Mouse (Mus musculus) megakaryocyte, embryonic 14.5 days (primary cell): ENCODE results near the gene Tatdn2. TPM values are rescaled to one million over a fixed set of nuclear protein-coding genes. Genes with fewer than 3 reads are reported as not detected.

Source experiments
- H3K27me3 ChIP-seq: replicated peaks from 2 replicates; pipeline ENCODE3; 2012; ENCODE audit warnings: inconsistent platforms
- H3K36me3 ChIP-seq: replicated peaks from 2 replicates; pipeline ENCODE3; 2012; ENCODE audit warnings: low read length, inconsistent platforms, mixed read lengths
- H3K4me1 ChIP-seq: 2 replicates; pipeline ENCODE4 v1.6.1; 2012; ENCODE audit warnings: inconsistent platforms
- H3K4me3 ChIP-seq: replicated peaks from 2 replicates; pipeline ENCODE3; 2012; ENCODE audit warnings: moderate library complexity, mild to moderate bottlenecking, inconsistent platforms
- H3K9me3 ChIP-seq: 2 replicates; pipeline ENCODE4 v1.6.1; 2012; ENCODE audit warnings: inconsistent platforms
- FLI1 ChIP-seq: IDR thresholded peaks from 2 replicates; pipeline ENCODE4 v1.6.1; 2012; ENCODE audit warnings: low read length, inconsistent platforms, mixed read lengths
- GATA1 ChIP-seq: IDR thresholded peaks from 3 replicates; pipeline ENCODE4 v1.6.1; 2012; ENCODE audit warnings: mixed read lengths, low read length, inconsistent platforms, borderline replicate concordance
- polyA plus RNA-seq: library from polyadenylated mRNA; stranded (reverse); fragments of >175 nt; gene quantifications from 2 replicates; pipeline ENCODE4 v1.2.3, GENCODE M21; 2012; ENCODE audit warnings: low replicate concordance; ENCODE audit not compliant: insufficient read depth

The Tatdn2 gene
- polyA plus RNA-seq, 1 experiment, result 10.1 TPM

- no peak for TF ChIP-seq GATA1
- TF ChIP-seq FLI1, result no peak
- no peaks in the 10 kb centered on the region for H3K9me3 ChIP-seq
These were observed 44.6 kb downstream of the Tatdn2 start for GRCm38 (mm10) chr6:113741425-113741824.

GRCm38 (mm10) chr6:113742321-113742720 lies 45.5 kb downstream of the Tatdn2 start:
- Histone ChIP-seq H3K4me1 (peaks cover 36% of the 10 kb centered on the region), H3K36me3 (peaks cover 18% of the 10 kb centered on the region)

More at GRCm38 (mm10) chr6:113741425-113741824, 44.6 kb downstream of the Tatdn2 start:
- Histone ChIP-seq H3K36me3 (peaks cover 26% of the 10 kb centered on the region), H3K4me3 (no peak overlapping the region), H3K4me1 (peaks cover 43% of the 10 kb centered on the region), H3K27me3 (peaks cover 21% of the 10 kb centered on the region)

DNA sequence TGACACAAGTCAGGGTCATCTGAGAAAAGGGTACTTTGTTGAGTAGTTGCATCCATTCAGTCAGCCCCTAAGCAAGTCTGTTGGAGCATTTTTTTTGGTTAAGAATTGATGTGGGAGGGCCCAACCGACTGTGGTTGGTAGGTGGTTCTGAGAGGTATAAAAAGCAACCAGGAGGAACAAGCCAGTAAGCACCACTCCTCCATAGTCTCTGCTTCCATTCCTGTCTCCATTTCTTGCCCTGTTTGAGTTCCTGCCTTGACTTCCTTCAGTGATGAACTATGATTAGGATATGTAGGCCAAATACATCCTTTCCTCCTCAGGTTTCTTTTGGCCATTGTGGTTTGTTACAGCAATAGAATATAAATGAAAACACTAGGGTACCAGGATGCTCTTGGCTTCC lies 46.3 kb downstream of the Tatdn2 start:
- Histone ChIP-seq H3K9me3 (no peaks in the 10 kb centered on the region), H3K27me3 (peaks cover 30% of the 10 kb centered on the region), H3K36me3 (peaks cover 10% of the 10 kb centered on the region), H3K4me3 (no peak overlapping the region), H3K4me1 (peaks cover 28% of the 10 kb centered on the region)
- TF ChIP-seq FLI1 (no peak), GATA1 (no peak)

More at GRCm38 (mm10) chr6:113742321-113742720, 45.5 kb downstream of the Tatdn2 start:
- no peak for TF ChIP-seq GATA1
- TF ChIP-seq FLI1, result no peak
- peaks cover 26% of the 10 kb centered on the region for H3K27me3 ChIP-seq
- H3K4me3 ChIP-seq, result no peak overlapping the region
- H3K9me3 ChIP-seq, result no peaks in the 10 kb centered on the region

DNA sequence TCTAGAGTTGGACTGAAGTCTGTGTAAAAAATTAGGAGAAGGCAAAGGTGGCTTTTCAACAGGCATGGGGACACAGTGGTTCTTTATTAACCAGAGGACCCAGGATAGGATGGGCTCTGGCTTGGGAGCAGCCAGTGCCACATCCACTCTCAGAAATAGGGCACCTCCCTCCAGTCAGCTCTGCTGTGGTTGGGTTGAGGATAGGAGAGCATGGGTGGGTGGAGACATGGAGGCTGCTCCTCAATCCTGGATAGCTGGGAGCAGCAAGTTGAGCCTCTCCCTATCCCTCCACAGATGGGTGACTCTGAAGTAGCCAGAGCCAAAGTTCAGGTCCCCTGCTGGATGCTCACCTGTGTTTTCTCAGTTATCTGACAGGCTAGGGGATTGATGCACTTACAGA lies 48.3 kb downstream of the Tatdn2 start:
- H3K9me3 ChIP-seq, result no peaks in the 10 kb centered on the region
- no peaks in the 10 kb centered on the region for H3K36me3 ChIP-seq
- H3K27me3 ChIP-seq, result peaks cover 50% of the 10 kb centered on the region
- no peak overlapping the region for H3K4me3 ChIP-seq
- TF ChIP-seq GATA1, result no peak
- no peak for TF ChIP-seq FLI1
- H3K4me1 ChIP-seq, result peaks cover 25% of the 10 kb centered on the region

DNA sequence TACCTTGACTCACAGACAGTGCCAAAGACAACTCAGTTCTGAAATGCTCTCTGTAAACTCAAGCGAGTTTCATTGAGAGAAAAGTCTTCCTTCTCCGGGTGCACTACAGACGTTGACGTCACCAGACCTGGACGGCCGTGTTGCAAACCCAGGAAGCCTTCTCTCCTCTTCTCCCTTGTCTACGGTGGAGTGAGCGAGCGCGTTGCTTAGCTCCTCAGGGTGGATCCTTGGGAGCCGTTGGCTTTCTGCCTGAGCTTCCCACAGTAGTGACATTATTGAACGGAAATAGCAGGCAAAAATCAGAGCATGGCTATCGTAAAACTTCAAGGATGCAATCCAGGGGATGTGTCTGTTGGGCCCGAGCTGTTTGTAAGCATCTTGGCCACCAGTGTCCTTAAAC lies 50.4 kb downstream of the Tatdn2 start:
- TF ChIP-seq GATA1, result no peak
- TF ChIP-seq FLI1, result no peak
- H3K36me3 ChIP-seq, result no peaks in the 10 kb centered on the region

GRCm38 (mm10) chr6:113748351-113748750 lies 51.5 kb downstream of the Tatdn2 start:
- H3K4me1 ChIP-seq, result peaks cover 31% of the 10 kb centered on the region
- peaks cover 76% of the 10 kb centered on the region for H3K27me3 ChIP-seq
- H3K4me3 ChIP-seq, result no peak overlapping the region
- TF ChIP-seq FLI1, result no peak
- H3K9me3 ChIP-seq, result no peaks in the 10 kb centered on the region
- H3K36me3 ChIP-seq, result no peaks in the 10 kb centered on the region

More for the DNA sequence above, 50.4 kb downstream of the Tatdn2 start:
- Histone ChIP-seq H3K4me3 (no peak overlapping the region), H3K27me3 (peaks cover 66% of the 10 kb centered on the region), H3K4me1 (peaks cover 29% of the 10 kb centered on the region), H3K9me3 (no peaks in the 10 kb centered on the region)

- Histone ChIP-seq H3K9me3 (no peaks in the 10 kb centered on the region), H3K4me3 (peak overlapping the region; percentile 33), H3K27me3 (peaks cover 81% of the 10 kb centered on the region), H3K4me1 (peaks cover 31% of the 10 kb centered on the region), H3K36me3 (no peaks in the 10 kb centered on the region)
- no peak for TF ChIP-seq FLI1
- TF ChIP-seq GATA1, result no peak
These were observed 52.4 kb downstream of the Tatdn2 start for GRCm38 (mm10) chr6:113749119-113749685.

Other genes with a start within 250 kb of the Tatdn2 start
- 1.0 TPM in 1 of 2 replicates, not detected in the other for gene Il17re, start 238.6 kb upstream of the Tatdn2 start, polyA plus RNA-seq
- 0.25 TPM in 1 of 2 replicates, not detected in the other for gene Il17rc, start 225.6 kb upstream of the Tatdn2 start, polyA plus RNA-seq
- 157 and 220 TPM in 2 replicates for gene Creld1, start 213.8 kb upstream of the Tatdn2 start, polyA plus RNA-seq
- 0.57 TPM in 1 of 2 replicates, not detected in the other for gene Prrt3, start 195.1 kb upstream of the Tatdn2 start, polyA plus RNA-seq
- 28.9 and 48.3 TPM in 2 replicates for gene Emc3, start 165.4 kb upstream of the Tatdn2 start, polyA plus RNA-seq
- 0.08 and 6.4 TPM in 2 replicates for gene Fancd2, start 165.4 kb upstream of the Tatdn2 start, polyA plus RNA-seq
- gene Fancd2os, start 96.3 kb upstream of the Tatdn2 start, polyA plus RNA-seq, result not detected in 2 replicates
- gene Brk1, start 92.3 kb upstream of the Tatdn2 start, polyA plus RNA-seq, result 5.0 and 27.4 TPM in 2 replicates
- gene Vhl, start 73.1 kb upstream of the Tatdn2 start, polyA plus RNA-seq, result 2.8 and 7.5 TPM in 2 replicates
- gene Irak2, start 58.6 kb upstream of the Tatdn2 start, polyA plus RNA-seq, result 31.8 and 48.4 TPM in 2 replicates
- 2.5 TPM in 1 of 2 replicates, not detected in the other for gene Ghrl, start 22.8 kb downstream of the Tatdn2 start, polyA plus RNA-seq
- 10.4 and 37.7 TPM in 2 replicates for gene Sec13, start 43.7 kb downstream of the Tatdn2 start, polyA plus RNA-seq